Mouse (Mus musculus) frontal cortex, postnatal 14 days (tissue): ENCODE data around the gene Sh2b1.

ENCODE experiments used
- DNase-seq, 2 experiments: peaks; one replicate each; pipeline ENCODE4 v3.0.0; 2022; ENCODE audit warnings: low spot score in 2 of 2

Gene Sh2b1

DNA sequence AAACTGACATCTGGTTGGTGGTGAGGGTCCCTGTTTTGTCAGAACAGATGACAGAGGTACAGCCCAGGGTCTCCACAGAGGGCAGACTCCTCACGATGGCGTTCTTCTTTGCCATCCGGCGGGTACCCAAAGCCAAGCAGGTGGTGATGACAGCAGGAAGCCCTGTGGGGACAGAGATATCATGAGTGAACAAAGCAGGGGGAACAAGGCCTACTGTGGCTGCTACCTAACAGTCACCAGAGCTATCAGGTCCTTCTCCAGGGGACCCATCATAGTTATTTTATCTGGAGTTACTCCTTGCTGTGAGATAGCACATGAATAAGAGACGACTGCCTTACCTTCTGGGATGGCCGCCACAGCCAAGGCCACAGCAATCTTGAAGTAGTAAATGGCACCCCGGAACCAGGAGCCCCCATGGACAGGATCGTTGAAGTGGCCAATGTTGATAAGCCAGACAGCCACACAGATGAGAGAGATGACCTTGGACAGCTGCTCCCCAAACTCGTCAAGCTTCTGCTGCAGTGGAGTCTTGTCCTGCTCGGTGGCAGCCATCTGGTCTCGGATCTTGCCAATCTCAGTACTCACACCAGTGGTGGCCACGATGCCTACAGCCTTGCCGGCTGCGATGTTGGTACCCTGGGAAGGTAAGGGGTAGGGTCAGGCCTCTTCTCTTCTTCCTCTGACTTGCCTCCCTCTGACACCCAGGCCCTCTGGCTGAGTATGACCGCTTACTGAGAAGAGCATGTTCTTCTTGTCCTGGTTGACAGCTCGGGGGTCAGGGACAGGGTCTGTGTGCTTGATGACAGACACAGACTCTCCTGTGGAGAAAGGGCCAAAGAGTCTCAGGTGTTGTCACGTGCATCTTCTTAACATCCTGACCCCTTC is 18.6 kb downstream of the Sh2b1 start:
- no peak for DNase-seq

DNA sequence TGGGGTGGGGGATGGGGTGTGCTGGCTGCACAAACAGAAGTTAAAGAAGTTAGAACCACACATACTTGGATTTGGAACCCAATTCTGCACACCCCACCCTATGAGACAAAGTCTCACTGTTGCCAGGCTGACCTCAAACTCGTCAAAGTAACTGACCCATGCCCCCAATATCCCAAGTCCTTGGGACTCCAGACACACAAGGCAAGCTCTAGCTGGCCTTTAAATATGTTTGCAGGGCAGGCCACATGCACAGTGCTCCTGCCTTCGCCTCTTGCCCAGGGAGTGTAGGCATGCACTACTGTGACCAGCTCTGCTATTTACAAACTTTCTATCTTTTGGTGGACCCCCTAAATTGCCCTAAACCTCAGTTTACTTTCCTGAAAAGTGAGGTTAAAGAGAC is 20.0 kb downstream of the Sh2b1 start:
- DNase-seq, result no peak

DNA sequence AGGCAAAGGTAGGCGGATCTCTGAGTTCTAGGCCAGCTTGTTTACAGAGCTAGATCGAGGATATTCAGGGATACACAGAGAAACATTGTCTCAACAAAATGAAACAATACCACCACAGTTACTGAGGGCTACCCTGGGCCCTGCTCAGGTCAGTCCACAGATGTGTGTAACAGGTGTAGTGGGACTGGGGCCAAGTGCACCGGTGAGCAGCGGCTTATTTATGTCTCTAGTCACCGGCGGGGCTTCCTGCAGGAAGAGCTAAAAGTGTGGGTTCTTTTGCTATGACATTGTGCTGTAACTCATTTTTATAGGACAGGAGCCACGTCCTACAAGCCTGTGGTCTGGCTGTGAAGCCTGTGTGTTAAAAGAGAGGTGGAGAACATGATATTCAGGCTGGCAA is 21.4 kb downstream of the Sh2b1 start:
- DNase-seq, result no peak

DNA sequence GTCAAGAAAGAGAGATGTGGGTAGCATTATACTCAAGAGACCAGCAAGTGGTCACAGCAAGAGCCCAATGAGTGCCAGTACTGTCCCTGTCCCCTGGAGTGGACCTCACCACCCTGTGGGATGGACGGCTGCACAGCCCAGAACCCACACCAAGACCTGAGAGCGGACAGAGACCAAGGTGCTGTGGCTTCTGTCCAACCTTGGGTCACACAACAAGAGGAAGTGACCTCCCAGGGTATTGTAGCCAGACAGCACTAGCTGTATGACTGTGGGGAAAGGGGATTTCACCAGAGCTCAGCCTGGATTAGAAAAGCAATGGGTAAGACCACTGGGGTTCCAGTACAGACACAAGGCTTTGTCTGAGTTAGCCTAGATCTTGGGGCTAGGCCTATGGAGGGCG is 23.0 kb downstream of the Sh2b1 start:
- DNase-seq, result no peak

DNA sequence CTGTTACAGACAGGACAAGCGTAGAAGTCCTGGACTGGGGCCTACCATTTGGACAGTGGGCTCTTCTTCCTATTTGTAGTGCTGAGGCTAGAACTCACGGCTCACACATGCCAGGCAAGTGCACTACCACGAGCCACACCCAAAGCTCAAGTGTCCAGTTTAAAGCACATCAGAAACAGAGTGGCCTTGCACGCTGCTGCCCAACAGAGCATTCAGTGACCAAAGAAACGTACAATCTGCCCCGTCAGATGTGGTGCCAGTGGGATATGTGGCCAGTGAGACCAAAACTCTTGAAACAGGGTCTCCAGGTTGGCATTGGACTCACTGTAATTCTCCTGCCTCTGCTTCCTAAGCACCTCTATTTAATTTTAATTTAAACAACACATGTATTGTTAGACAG is 24.6 kb downstream of the Sh2b1 start:
- no peak for DNase-seq

DNA sequence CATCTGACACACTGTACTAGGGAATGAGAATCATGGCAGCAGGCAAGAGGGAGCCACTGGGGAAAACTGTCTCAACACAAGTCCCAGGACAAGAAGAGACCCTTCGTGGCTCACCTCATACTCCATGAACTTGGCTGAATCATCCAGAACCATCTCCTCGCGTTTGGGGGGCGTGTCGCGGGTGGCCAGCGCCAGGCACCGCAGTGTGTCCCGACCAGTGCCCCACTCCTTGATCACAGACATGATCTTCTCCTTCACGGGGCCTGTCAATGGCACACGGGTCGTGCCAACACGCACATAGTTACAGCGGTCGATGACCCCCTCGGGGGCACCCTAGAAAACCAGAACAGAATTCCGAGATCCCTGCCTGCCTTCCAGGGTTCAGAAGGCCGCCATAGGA is 25.2 kb downstream of the Sh2b1 start:
- no peak for DNase-seq

DNA sequence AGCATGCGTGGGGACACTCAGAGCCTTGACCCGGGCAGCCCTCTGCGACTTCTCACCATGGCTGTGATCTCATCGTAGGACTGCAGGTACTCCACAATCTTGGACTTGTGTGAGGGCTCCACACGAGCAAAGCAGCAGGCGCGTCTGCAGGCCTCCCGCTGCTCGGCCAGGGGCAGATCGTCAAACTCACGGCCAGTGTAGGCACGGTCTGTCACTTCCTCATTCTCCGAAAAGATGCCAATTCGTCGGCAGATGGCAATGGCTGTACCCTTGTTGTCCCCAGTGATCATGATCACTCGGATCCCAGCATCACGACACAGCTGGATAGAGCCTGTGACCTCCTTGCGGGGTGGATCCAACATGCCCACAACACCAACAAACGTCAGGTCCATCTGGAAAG is 26.7 kb downstream of the Sh2b1 start:
- no peak for DNase-seq

DNA sequence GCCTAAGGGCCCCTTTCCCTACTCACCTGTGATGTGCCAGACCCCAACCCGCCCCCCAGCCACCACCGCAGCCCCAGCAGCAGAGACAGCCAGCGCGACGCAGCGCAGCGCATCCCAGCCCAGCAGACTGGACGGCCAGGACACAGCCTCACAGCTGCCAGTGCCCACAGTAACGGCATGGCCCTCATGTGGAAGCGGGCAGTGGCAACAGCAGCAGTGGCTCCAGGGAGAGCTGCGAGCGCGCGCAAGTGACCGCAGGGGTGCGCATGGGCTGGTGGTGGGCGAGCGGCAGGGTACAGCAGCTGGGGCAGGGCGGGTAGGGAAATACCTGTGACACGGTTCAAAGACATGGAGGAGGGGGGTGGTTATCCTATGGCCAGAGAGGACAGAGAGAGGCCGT is 29.0 kb downstream of the Sh2b1 start:
- no peak for DNase-seq

DNA sequence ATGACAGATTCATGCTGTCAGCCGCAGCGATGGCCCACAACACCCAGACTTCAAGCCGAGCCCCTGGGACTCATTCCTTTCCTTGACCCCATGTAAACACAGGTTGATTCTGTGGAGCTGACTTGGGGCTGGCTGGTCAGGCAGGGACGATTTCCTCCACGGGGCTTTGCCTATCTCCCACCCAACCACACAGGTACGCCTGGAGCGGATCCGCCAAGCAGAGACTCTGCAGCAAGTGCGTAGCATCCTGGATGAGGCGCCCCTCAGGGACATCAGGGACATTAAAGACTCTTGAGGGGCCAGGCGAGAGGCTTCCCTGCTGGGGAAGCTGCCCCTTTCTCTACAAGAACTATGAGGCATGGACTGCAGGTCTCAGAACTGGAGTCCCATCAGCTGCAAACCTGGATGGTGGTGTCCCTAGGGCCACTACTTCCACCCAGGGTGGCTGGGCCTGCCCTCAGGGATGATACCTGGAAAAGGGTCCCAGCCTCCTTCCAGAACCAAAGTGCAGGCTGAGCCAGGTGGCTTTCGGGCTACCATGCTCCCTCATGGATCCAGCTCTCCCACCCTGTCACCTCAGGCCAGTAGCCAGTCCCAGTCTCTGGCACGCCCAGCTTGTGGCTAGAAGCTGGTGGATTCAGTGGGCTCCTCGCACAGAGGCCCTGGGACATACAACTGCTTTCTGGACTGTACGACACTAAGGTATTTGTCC is 30.0 kb downstream of the Sh2b1 start:
- DNase-seq, result no peak

DNA sequence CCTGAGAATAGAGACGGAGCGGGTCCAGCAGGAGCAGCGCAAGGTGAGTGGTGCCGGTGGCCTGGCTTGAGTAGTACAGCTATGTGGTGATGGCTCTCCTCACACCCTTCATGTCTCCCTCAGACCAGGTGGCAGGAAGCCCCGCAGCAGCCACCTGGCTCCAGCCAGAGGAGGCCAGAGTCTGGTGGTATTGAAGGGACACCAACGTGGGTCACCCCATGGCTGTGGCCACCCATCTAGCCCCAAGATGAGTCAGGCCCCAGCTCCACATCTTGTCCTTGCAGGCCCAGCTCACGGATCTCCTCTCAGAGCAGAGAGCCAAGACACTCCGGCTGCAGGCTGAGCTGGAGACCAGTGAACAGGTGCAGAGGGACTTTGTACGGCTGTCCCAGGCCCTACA is 30.7 kb downstream of the Sh2b1 start:
- no peak for DNase-seq

DNA sequence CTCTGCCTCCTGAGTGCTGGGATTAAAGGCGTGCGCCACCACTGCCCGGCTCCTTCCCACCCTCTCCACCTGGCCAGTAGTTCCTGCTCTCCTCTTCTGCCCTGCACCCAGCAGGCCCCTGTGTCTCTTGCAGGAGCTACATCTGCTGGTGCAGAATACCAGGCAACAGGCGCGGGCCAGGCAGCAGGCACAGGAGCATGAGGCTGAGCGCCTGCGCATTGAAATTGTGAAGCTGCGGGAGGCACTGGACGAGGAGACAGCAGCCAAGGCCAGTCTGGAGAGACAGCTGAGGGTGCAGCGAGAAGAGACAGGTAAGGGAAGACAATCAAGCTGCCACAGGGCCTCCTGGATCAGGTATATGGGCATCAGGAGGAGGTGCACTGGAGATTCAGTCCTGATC is 31.2 kb downstream of the Sh2b1 start:
- no peak for DNase-seq

DNA sequence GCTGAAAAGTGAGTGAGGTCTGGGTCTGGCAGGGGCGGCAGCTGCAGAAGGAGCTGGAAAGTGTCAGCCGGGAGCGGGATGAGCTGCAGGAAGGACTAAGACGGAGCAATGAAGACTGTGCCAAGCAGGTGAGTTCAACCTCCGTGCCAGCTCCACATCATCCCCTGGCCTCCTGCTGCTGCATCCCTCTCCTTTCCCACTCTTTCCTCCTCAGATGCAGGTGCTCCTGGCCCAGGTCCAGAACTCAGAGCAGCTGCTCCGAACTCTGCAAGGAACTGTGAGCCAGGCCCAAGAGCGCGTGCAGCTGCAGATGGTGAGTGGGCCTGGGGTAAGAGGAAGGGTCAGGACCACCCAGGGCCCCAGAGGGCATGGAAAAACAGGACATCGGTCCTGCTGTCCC is 35.1 kb downstream of the Sh2b1 start:
- no peak for DNase-seq

DNA sequence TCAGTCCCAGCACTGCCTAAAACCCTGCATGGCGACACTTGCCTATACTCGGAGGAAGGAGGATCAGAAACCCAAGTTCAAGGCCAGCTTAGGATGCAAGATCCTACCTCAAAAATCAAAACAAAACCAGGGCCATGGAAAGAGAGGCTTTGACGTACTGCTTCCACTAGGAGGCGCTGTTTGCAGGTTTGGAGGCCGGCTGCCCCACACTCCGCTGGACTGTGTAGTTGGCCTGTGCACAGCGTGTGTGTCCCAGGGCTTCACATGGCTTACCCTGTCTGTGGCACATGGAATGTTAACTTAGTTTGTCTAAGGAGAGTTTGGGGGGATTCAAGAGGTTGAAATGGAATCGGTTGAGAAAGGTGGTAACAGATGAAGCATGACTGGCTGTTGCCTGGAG is 38.4 kb downstream of the Sh2b1 start:
- no peak for DNase-seq

DNA sequence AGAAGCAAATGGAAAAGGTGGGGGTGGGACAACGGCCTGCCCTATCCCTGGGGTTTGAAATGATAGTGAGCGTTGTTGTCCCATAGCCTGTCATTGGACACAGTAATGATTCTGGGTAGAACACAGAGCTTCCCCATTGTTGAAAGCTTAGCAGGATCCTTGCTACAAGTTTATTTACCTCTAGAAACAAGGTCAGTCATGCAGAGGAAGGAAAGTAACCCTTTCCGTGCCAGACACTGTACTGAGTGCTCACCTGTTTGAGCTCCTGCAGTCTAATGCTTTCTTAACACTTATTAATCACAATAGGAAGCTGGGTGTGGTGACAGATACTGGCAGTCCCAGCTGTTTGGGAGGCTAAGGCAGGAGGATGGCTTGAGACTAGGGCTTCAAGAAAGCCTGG is 39.4 kb downstream of the Sh2b1 start:
- DNase-seq, result no peak

DNA sequence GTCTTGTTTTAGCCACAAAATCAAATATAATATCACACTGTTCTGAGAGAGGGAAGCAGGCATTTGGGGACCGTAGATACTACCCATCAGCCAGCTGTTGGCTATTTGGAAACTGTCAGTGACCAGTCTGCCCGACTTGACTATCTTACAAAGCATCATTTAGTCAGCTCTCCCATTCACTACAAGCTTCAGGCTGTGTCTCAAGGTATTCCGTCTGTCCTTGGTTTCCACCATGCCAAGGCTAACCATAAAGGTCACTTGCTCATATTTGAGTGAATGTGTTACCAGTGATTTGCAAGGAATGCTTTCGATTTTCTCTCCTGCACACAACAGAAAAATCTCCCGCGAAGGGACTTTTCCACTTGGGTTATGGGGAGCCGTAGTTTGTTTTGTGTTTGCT is 40.5 kb downstream of the Sh2b1 start:
- no peak for DNase-seq

DNA sequence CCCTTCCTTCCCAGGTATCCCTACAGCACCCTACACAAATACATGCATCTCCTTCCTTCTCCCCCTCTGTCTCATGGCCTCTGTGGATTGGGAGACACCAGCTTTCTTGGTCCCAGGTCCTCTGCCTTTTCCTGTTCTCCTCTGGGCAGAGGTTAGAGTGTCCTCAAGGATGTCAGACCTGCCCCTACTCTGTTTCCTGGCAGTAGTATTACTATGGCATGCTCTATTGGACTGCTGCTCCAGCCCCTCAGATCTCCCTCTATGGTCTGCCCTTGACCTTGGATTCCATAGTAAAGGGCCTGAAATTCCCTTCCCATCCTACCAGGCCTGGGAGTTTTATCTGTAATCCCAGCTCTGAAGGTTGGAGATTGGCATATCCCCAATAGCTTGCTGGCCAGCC is 45.1 kb downstream of the Sh2b1 start:
- no peak for DNase-seq

DNA sequence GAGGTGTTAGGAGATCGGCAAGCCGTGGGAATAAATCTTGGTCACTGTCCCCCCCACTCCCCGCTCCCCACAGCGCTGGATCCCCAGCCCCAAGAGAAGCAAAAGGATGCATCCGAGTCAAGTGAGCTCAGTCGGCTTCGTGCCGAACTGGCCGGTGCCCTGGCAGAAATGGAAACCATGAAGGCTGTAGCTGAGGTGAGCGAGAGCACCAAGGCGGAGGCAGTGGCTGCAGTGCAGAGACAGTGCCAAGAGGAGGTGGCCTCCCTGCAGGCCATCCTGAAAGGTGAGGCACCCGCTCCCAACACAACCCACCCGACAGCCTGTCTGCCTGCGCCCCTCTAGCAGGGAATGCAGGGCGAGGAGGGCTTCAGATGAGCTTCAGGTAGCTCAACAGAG is 45.7 kb downstream of the Sh2b1 start:
- DNase-seq, result no peak

DNA sequence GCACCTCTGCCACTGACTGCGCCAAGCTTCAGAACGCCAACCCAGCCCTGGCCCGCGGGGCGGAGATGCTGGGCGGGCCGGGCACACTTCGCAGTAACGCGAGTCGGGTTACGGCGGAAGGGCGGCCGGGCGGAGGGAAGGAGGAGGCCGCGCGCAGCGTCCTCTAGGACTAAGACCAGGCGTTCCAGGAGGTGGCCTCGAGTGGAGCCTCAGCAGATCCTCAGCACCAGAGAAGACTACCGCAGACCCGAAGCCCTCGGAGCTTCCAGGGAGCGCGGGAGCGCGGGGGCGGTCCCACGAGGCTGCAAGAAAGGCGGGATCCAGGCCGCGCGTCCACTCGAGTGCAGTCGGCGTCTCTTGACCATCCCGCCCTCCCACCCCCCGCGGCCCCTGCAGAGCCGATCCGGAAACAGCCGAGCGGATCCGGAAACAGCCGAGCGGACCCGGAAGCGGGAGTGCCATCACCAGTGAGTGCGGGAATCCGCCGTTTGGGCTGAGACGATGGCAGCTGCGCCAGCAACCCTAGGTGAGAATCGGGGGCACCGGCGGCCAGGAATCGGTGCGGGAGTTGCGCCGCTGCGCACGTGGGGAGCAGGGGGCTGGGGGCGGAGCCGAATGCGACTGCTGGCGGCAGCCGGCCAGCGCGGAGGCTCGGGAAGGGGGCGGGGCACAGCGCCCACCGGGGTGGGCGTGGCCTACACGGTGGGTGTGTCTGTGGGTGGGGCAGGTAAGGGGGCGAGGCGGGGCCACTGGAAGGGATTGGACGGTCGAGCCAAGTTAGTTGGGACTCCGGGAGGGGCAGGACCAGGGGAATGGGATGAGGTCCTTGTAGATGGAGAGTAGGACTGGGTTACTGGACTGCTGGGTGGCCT is 46.4 kb downstream of the Sh2b1 start, which contains the start of gene Rabep2:
TSS of gene Rabep2 (plus strand) at position 129 of the 872 bp plus-strand sequence.
- DNase-seq, result peak; percentile 84 to 88

DNA sequence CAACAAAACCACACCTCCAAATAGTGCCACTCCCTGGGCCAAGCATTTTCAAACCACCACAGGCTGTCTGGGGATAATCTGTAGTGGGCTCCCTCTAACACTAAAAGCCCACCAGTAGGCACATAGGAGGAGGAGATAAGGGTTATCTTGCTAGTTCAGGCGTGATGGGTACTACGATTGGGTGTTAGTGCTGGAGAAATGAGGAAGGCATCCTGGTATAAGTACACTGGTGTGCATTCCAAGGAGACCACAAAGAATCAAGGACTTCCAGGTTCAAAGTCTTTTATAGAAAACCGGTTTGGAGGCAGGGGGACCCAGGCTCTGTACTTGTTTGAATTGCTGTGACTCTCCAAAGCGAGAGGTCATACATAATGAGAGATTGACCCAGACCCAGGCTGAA is 47.1 kb downstream of the Sh2b1 start:
- no peak for DNase-seq

DNA sequence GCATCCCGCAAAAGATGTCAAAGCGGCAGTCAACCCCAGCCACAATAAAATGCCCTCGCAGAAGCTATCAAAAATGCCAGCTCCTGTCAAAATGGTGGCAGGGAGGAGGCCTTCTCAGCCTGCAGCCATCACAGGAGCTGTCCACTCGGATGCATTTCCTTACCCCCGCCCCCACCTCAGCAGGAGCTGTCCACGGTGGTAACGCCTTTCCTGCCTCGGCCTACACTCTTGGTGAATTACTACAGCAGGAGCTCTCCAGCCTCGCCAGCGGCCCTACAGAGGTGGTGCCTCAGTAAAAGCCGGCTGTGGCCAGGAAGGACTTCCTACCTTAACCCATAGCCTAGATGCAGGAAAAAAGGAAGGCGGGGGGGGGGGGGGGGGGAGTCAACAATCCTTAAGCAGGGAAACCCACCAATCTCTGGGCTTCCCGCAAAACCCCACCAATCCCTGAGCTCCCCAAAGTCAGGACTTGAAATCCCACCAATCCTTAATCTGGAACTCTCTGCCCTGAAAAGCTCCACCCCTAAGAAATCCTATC is 47.8 kb downstream of the Sh2b1 start:
- DNase-seq, result no peak

DNA sequence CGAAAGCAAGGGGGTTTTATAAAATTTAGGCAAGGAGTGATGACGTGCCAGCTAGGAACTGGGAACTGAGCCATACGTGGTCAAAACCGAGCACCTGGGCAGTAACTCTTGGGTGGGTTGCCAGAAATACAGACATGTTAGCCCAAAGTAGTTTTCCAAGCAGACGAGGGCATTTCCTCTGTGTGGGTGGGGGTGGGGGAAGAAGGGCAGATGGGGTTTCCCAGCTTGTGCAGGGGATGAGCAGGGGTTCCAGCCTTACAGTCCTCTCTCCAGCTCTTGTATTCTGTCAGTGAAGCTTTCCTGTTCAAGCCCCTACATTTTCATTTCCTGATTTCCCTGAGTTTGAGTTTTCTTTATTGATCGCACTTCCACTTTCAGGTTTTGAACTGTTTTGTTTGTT is 51.1 kb downstream of the Sh2b1 start:
- DNase-seq, result no peak

DNA sequence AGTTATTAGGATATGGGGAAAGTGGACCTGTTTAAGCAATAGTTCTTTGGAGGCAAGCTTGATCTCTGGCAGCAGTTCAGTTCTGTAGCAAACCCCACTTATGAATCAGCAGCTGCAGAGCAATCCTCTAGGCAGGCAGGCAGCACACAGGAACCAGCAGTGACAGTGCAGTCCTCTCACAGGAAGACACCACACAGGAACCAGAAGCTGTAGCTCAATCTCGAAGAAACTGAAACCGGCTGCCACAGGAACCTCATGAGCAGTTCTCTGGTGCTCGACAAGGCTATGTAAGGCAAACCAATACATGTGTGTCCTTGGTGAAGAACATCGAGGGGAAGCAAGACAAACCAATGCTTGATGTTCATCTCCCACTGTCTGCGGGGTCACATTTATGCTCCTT is 53.5 kb downstream of the Sh2b1 start:
- no peak for DNase-seq
